Mouse (Mus musculus) lung, adult 2 months (tissue): ENCODE results near the gene Zfp454. TPM values are rescaled to one million over a fixed set of nuclear protein-coding genes. Genes with fewer than 3 reads are reported as not detected.
A peak's percentile ranks its signal among the peaks of the same experiment; 100 is the strongest.

Source experiments
- DNase-seq: peaks from one replicate; pipeline ENCODE4 v3.0.0; 2022
- H3K4me1 ChIP-seq: fragments of 200-500 bp; 2 replicates; pipeline ENCODE4 v1.6.1; 2011; ENCODE audit warnings: low read length; ENCODE audit not compliant: control insufficient read depth, insufficient read depth
- H3K4me3 ChIP-seq: fragments of 200-500 bp; replicated peaks from 2 replicates; pipeline ENCODE3; 2011; ENCODE audit warnings: low read depth, mild to moderate bottlenecking, control low read depth, low read length; ENCODE audit errors: extremely low read depth
- CTCF ChIP-seq: fragments of 200-500 bp; IDR thresholded peaks from 2 replicates; pipeline ENCODE4 v1.5.1; 2011; ENCODE audit warnings: mild to moderate bottlenecking, low read length, control low read depth; ENCODE audit not compliant: insufficient read depth
- POLR2A ChIP-seq: fragments of 200-500 bp; IDR thresholded peaks from 2 replicates; pipeline ENCODE4 v1.6.1; 2011; ENCODE audit warnings: low read depth, mild to moderate bottlenecking, control low read depth, low read length, borderline replicate concordance; ENCODE audit errors: extremely low read depth
- WGBS: fragments of 180-500 bp; shearing (Covaris S2); methylation state at CpG from one replicate; pipeline ENCODE4 v1.1.7; 2018; 5-methylcytosine and 5-hydroxymethylcytosine counted together
- polyA plus RNA-seq: library from polyadenylated mRNA; depleted of rRNA; stranded (reverse); fragments of >200 nt; gene quantifications from 2 replicates; pipeline ENCODE4 v1.2.3, GENCODE M21; 2012

Gene Zfp454
- polyA plus RNA-seq, 1 experiment = 0.49 TPM

GRCm38 (mm10) chr11:50892441-50892840, 5.0 kb upstream of the Zfp454 start:
- 45% methylated on average over 2 of the region's 2 CpGs for WGBS
- no peak for DNase-seq
- Histone ChIP-seq H3K4me3 (no peak overlapping the region), H3K4me1 (no peaks in the 10 kb centered on the region; the same call in 1 of the 2 replicates)
- TF ChIP-seq CTCF (no peak), POLR2A (no peak)

- Histone ChIP-seq H3K4me1 (no peaks in the 10 kb centered on the region; the same call in 1 of the 2 replicates), H3K4me3 (peak overlapping the region; percentile 59)
- WGBS = 14% methylated on average over 10 of the region's 10 CpGs
- no peak for DNase-seq
- TF ChIP-seq POLR2A (no peak), CTCF (no peak)
Measured at GRCm38 (mm10) chr11:50886933-50887293, 538 bp downstream of the Zfp454 start.

GRCm38 (mm10) chr11:50886231-50886932, 1.1 kb downstream of the Zfp454 start:
- DNase-seq = no peak
- Histone ChIP-seq H3K4me1 (no peaks in the 10 kb centered on the region; the same call in 1 of the 2 replicates), H3K4me3 (no peak overlapping the region)
- no peak for TF ChIP-seq CTCF
- TF ChIP-seq POLR2A = no peak
- WGBS = 43% methylated on average over 8 of the region's 8 CpGs

- H3K4me1 ChIP-seq = no peaks in the 10 kb centered on the region; the same call in 1 of the 2 replicates
- TF ChIP-seq POLR2A (no peak), CTCF (no peak)
- H3K4me3 ChIP-seq = no peak overlapping the region
- WGBS = 75% methylated on average over 3 of the region's 3 CpGs
- DNase-seq = no peak
Measured at GRCm38 (mm10) chr11:50883756-50884155, 3.7 kb downstream of the Zfp454 start.

GRCm38 (mm10) chr11:50878641-50879040, 8.8 kb downstream of the Zfp454 start:
- TF ChIP-seq CTCF (no peak), POLR2A (no peak)
- Histone ChIP-seq H3K4me3 (no peak overlapping the region), H3K4me1 (no peaks in the 10 kb centered on the region)
- WGBS = 87% methylated on average over 3 of the region's 3 CpGs
- DNase-seq = no peak

GRCm38 (mm10) chr11:50850989-50851601, 36.4 kb downstream of the Zfp454 start:
- Histone ChIP-seq H3K4me3 (no peak overlapping the region), H3K4me1 (no peaks in the 10 kb centered on the region; the same call in 1 of the 2 replicates)
- no peak for TF ChIP-seq CTCF
- TF ChIP-seq POLR2A = no peak
- no peak for DNase-seq
- WGBS = under 1% methylated on average over 72 of the region's 72 CpGs

GRCm38 (mm10) chr11:50850177-50850735, 37.2 kb downstream of the Zfp454 start, which contains the start of gene Grm6:
Gene Grm6, plus strand, starts transcription at chr11:50850685.
- H3K4me3 ChIP-seq = no peak within 1 kb of the TSS
- no peaks in the 10 kb centered on the region; the same call in 1 of the 2 replicates for H3K4me1 ChIP-seq
- DNase-seq = no peak
- TF ChIP-seq POLR2A = no peak
- no peak for TF ChIP-seq CTCF
- WGBS = under 1% methylated on average over 11 of the region's 11 CpGs

- no peak for DNase-seq
- Histone ChIP-seq H3K4me1 (no peaks in the 10 kb centered on the region; the same call in 1 of the 2 replicates), H3K4me3 (no peak overlapping the region)
- TF ChIP-seq CTCF (no peak), POLR2A (no peak)
- 2% methylated on average over 10 of the region's 10 CpGs for WGBS
Measured at GRCm38 (mm10) chr11:50849310-50849709, 38.1 kb downstream of the Zfp454 start.

GRCm38 (mm10) chr11:50848520-50849137, 38.8 kb downstream of the Zfp454 start:
- no peak for DNase-seq
- TF ChIP-seq CTCF (no peak), POLR2A (no peak)
- Histone ChIP-seq H3K4me1 (no peaks in the 10 kb centered on the region; the same call in 1 of the 2 replicates), H3K4me3 (no peak overlapping the region)
- 33% methylated on average over 3 of the region's 3 CpGs for WGBS
